Mouse (Mus musculus) forebrain, embryonic 13.5 days (tissue): Measurements from ENCODE around the gene Gm20458. TPM values are rescaled to one million over a fixed set of nuclear protein-coding genes. Genes with fewer than 3 reads are reported as not detected.

Experiments used
- ATAC-seq: fragments of 200-750 bp; cut with Nextera tagmentation; 2 replicates; pipeline ENCODE4 v1.8.0; 2017
- H3K27ac ChIP-seq: fragments of 300-500 bp; sonication (generic); 2 replicates; pipeline ENCODE4 v1.5.1; 2015; ENCODE audit warnings: inconsistent platforms, mild to moderate bottlenecking, moderate library complexity
- H3K27me3 ChIP-seq: fragments of 300-500 bp; sonication (generic); 2 replicates; pipeline ENCODE4 v1.6.1; 2015; ENCODE audit warnings: mild to moderate bottlenecking, inconsistent platforms
- H3K36me3 ChIP-seq: fragments of 300-500 bp; sonication (generic); 2 replicates; pipeline ENCODE4 v1.6.1; 2015; ENCODE audit warnings: mild to moderate bottlenecking, inconsistent platforms; ENCODE audit not compliant: poor library complexity, severe bottlenecking
- H3K4me1 ChIP-seq: fragments of 300-500 bp; sonication (generic); 2 replicates; pipeline ENCODE4 v1.6.1; 2015; ENCODE audit warnings: inconsistent platforms
- H3K4me2 ChIP-seq: fragments of 300-500 bp; sonication (generic); 2 replicates; pipeline ENCODE4 v1.6.1; 2015; ENCODE audit warnings: inconsistent platforms, mild to moderate bottlenecking, moderate library complexity
- H3K4me3 ChIP-seq: fragments of 300-500 bp; sonication (generic); 2 replicates; pipeline ENCODE4 v1.5.1; 2015; ENCODE audit warnings: mild to moderate bottlenecking, inconsistent platforms
- H3K9ac ChIP-seq: fragments of 300-500 bp; sonication (generic); 2 replicates; pipeline ENCODE4 v1.6.1; 2015; ENCODE audit warnings: mild to moderate bottlenecking, inconsistent platforms
- H3K9me3 ChIP-seq: fragments of 300-500 bp; sonication (generic); replicated peaks from 2 replicates; pipeline ENCODE4 v1.6.1; 2016; ENCODE audit warnings: inconsistent platforms
- WGBS: fragments of 180-500 bp; shearing (Covaris S2); methylation state at CpG from one replicate; pipeline ENCODE4 v1.1.7; 2015; 5-methylcytosine and 5-hydroxymethylcytosine counted together
- polyA plus RNA-seq: library from polyadenylated mRNA; unstranded; fragments of >200 nt; fragmentation: Nextera tagmentation; extraction: Ambion mirVana; gene quantifications from 2 replicates; pipeline ENCODE4 v1.2.1, GENCODE M21; 2015

Gene Gm20458
- polyA plus RNA-seq, 1 experiment from 2014 or later: 3.6 TPM

- Histone ChIP-seq H3K9me3 (no peaks in the 10 kb centered on the region; the same call in 1 of the 2 replicates), H3K9ac (no peak overlapping the region), H3K4me2 (no peak overlapping the region), H3K4me1 (peaks cover 8% of the 10 kb centered on the region; the same call in 1 of the 2 replicates), H3K36me3 (no peaks in the 10 kb centered on the region), H3K27ac (no peak overlapping the region), H3K27me3 (no peaks in the 10 kb centered on the region), H3K4me3 (no peak overlapping the region)
- ATAC-seq: no peak
- WGBS: 88% methylated on average over 3 of the region's 3 CpGs
Measured at GRCm38 (mm10) chr2:164514916-164515315, 54.1 kb downstream of the Gm20458 start.

- Histone ChIP-seq H3K4me3 (no peak overlapping the region), H3K27ac (no peak overlapping the region), H3K4me1 (peaks cover 8% of the 10 kb centered on the region; the same call in 1 of the 2 replicates), H3K4me2 (no peak overlapping the region), H3K9me3 (no peaks in the 10 kb centered on the region; the same call in 1 of the 2 replicates), H3K27me3 (no peaks in the 10 kb centered on the region), H3K9ac (no peak overlapping the region), H3K36me3 (no peaks in the 10 kb centered on the region)
- ATAC-seq: no peak
- WGBS: 81% methylated on average over 9 of the region's 9 CpGs
Measured at GRCm38 (mm10) chr2:164515897-164516296, 55.1 kb downstream of the Gm20458 start.

GRCm38 (mm10) chr2:164516592-164516991 is 55.8 kb downstream of the Gm20458 start:
- no peak overlapping the region for H3K4me2 ChIP-seq
- no peaks in the 10 kb centered on the region; the same call in 1 of the 2 replicates for H3K9me3 ChIP-seq
- H3K27ac ChIP-seq: no peak overlapping the region
- peaks cover 8% of the 10 kb centered on the region; the same call in 1 of the 2 replicates for H3K4me1 ChIP-seq
- no peak overlapping the region for H3K9ac ChIP-seq
- no peak overlapping the region for H3K4me3 ChIP-seq
- H3K27me3 ChIP-seq: no peaks in the 10 kb centered on the region
- WGBS: 91% methylated on average over 11 of the region's 11 CpGs
- no peaks in the 10 kb centered on the region for H3K36me3 ChIP-seq
- ATAC-seq: no peak

GRCm38 (mm10) chr2:164517485-164518221 is 56.9 kb downstream of the Gm20458 start:
- ATAC-seq: peak; percentile 24; the same call in 1 of the 2 replicates
- Histone ChIP-seq H3K9me3 (no peaks in the 10 kb centered on the region; the same call in 1 of the 2 replicates), H3K9ac (no peak overlapping the region), H3K4me3 (no peak overlapping the region), H3K36me3 (no peaks in the 10 kb centered on the region), H3K4me1 (peaks cover 8% of the 10 kb centered on the region; the same call in 1 of the 2 replicates), H3K27ac (peak overlapping the region; percentile 14; the same call in 1 of the 2 replicates), H3K4me2 (no peak overlapping the region), H3K27me3 (no peaks in the 10 kb centered on the region)
- WGBS: 38% methylated on average over 10 of the region's 10 CpGs

- H3K4me1 ChIP-seq: peaks cover 8% of the 10 kb centered on the region; the same call in 1 of the 2 replicates
- peak overlapping the region; percentile 31 for H3K27ac ChIP-seq
- ATAC-seq: no peak
- H3K27me3 ChIP-seq: no peaks in the 10 kb centered on the region
- no peak overlapping the region for H3K9ac ChIP-seq
- H3K4me2 ChIP-seq: no peak overlapping the region
- WGBS: 57% methylated on average over 11 of the region's 11 CpGs
- no peaks in the 10 kb centered on the region for H3K36me3 ChIP-seq
- no peak overlapping the region for H3K4me3 ChIP-seq
- no peaks in the 10 kb centered on the region; the same call in 1 of the 2 replicates for H3K9me3 ChIP-seq
Measured at GRCm38 (mm10) chr2:164518266-164519170, 57.8 kb downstream of the Gm20458 start.

GRCm38 (mm10) chr2:164519171-164519526 is 58.4 kb downstream of the Gm20458 start:
- Histone ChIP-seq H3K27me3 (no peaks in the 10 kb centered on the region), H3K4me2 (no peak overlapping the region), H3K4me3 (no peak overlapping the region), H3K36me3 (no peaks in the 10 kb centered on the region), H3K9me3 (no peaks in the 10 kb centered on the region; the same call in 1 of the 2 replicates), H3K27ac (peak overlapping the region; percentile 31; the same call in 1 of the 2 replicates), H3K4me1 (peaks cover 8% of the 10 kb centered on the region; the same call in 1 of the 2 replicates), H3K9ac (no peak overlapping the region)
- WGBS: 64% methylated on average over 6 of the region's 6 CpGs
- no peak for ATAC-seq

- Histone ChIP-seq H3K36me3 (no peaks in the 10 kb centered on the region), H3K4me2 (no peak overlapping the region), H3K9ac (no peak overlapping the region), H3K9me3 (no peaks in the 10 kb centered on the region; the same call in 1 of the 2 replicates), H3K4me1 (peaks cover 8% of the 10 kb centered on the region; the same call in 1 of the 2 replicates), H3K4me3 (no peak overlapping the region), H3K27me3 (no peaks in the 10 kb centered on the region), H3K27ac (no peak overlapping the region)
- ATAC-seq: no peak
- WGBS: 19% methylated on average over 3 of the region's 3 CpGs
Measured at GRCm38 (mm10) chr2:164520782-164521181, 60.0 kb downstream of the Gm20458 start.

- ATAC-seq: no peak
- H3K4me2 ChIP-seq: no peak overlapping the region
- WGBS: 20% methylated on average over 11 of the region's 11 CpGs
Measured at GRCm38 (mm10) chr2:164521841-164522240, 61.1 kb downstream of the Gm20458 start.

GRCm38 (mm10) chr2:164522280-164522679 is 61.5 kb downstream of the Gm20458 start:
- Histone ChIP-seq H3K27ac (no peak overlapping the region), H3K27me3 (no peaks in the 10 kb centered on the region), H3K4me2 (no peak overlapping the region), H3K9ac (no peak overlapping the region), H3K9me3 (peaks cover 8% of the 10 kb centered on the region; the same call in 1 of the 2 replicates), H3K4me3 (no peak overlapping the region), H3K4me1 (peaks cover 8% of the 10 kb centered on the region; the same call in 1 of the 2 replicates), H3K36me3 (no peaks in the 10 kb centered on the region)
- 34% methylated on average over 8 of the region's 8 CpGs for WGBS
- ATAC-seq: no peak

More at GRCm38 (mm10) chr2:164521841-164522240, 61.1 kb downstream of the Gm20458 start:
- Histone ChIP-seq H3K36me3 (no peaks in the 10 kb centered on the region), H3K27ac (no peak overlapping the region), H3K27me3 (no peaks in the 10 kb centered on the region), H3K9ac (no peak overlapping the region), H3K4me1 (peaks cover 8% of the 10 kb centered on the region; the same call in 1 of the 2 replicates), H3K9me3 (peaks cover 8% of the 10 kb centered on the region; the same call in 1 of the 2 replicates), H3K4me3 (no peak overlapping the region)

GRCm38 (mm10) chr2:164523301-164523773 is 62.6 kb downstream of the Gm20458 start:
- 76% methylated on average over 10 of the region's 10 CpGs for WGBS
- H3K4me1 ChIP-seq: peaks cover 5% of the 10 kb centered on the region; the same call in 1 of the 2 replicates
- no peak overlapping the region for H3K27ac ChIP-seq
- H3K9me3 ChIP-seq: peaks cover 8% of the 10 kb centered on the region; the same call in 1 of the 2 replicates
- no peak overlapping the region for H3K4me2 ChIP-seq
- ATAC-seq: no peak
- H3K4me3 ChIP-seq: no peak overlapping the region
- no peaks in the 10 kb centered on the region for H3K36me3 ChIP-seq
- H3K9ac ChIP-seq: no peak overlapping the region
- H3K27me3 ChIP-seq: no peaks in the 10 kb centered on the region

GRCm38 (mm10) chr2:164528557-164528956 is 67.8 kb downstream of the Gm20458 start:
- ATAC-seq: no peak
- H3K27me3 ChIP-seq: no peaks in the 10 kb centered on the region
- WGBS: 63% methylated on average over 5 of the region's 5 CpGs
- H3K9ac ChIP-seq: no peak overlapping the region
- H3K9me3 ChIP-seq: peaks cover 8% of the 10 kb centered on the region; the same call in 1 of the 2 replicates
- H3K4me3 ChIP-seq: no peak overlapping the region
- no peak overlapping the region for H3K27ac ChIP-seq
- H3K4me1 ChIP-seq: no peaks in the 10 kb centered on the region
- no peak overlapping the region for H3K4me2 ChIP-seq
- no peaks in the 10 kb centered on the region for H3K36me3 ChIP-seq
